Mouse (Mus musculus) CH12.LX (cell line): Measurements from ENCODE around the gene Kcnk2. TPM values are rescaled to one million over a fixed set of nuclear protein-coding genes. Genes with fewer than 3 reads are reported as not detected.

Source experiments
- DNase-seq: peaks from one replicate; pipeline ENCODE4 v3.0.0-alpha.2; 2013; ENCODE audit errors: extremely low read depth
- H3K27ac ChIP-seq: 2 replicates; pipeline ENCODE4 v1.5.1; 2012; ENCODE audit warnings: low read depth, mild to moderate bottlenecking, control low read depth, moderate library complexity; ENCODE audit not compliant: insufficient read depth
- H3K27me3 ChIP-seq: replicated peaks from 2 replicates; pipeline ENCODE3; 2012; ENCODE audit warnings: inconsistent platforms
- H3K36me3 ChIP-seq, 2 experiments: replicated peaks in 1 of 2; 2 replicates each; pipeline versions ENCODE3 to v1.6.1; 2012; ENCODE audit warnings: inconsistent platforms in 1 of 2, low read length in 1 of 2, mild to moderate bottlenecking in 1 of 2, mixed read lengths in 1 of 2, moderate library complexity in 1 of 2; ENCODE audit not compliant: control insufficient read depth in 1 of 2, insufficient read depth in 1 of 2
- H3K4me1 ChIP-seq, 2 experiments: 2 replicates each; pipeline ENCODE4 v1.6.1; 2012; ENCODE audit warnings: inconsistent platforms in 1 of 2, moderate library complexity in 1 of 2; ENCODE audit not compliant: insufficient read depth in 2 of 2, control insufficient read depth in 1 of 2
- H3K4me2 ChIP-seq: 2 replicates; pipeline ENCODE4 v1.6.1; 2012; ENCODE audit warnings: low read depth, mild to moderate bottlenecking, control low read depth; ENCODE audit not compliant: poor library complexity, insufficient read depth, severe bottlenecking
- H3K4me3 ChIP-seq, 3 experiments: fragments of 150-350 bp in 1 of 3; sonication (generic) in 1 of 3; replicated peaks in 1 of 3; 2 replicates each; pipeline versions ENCODE3 to v1.5.1; 2011 to 2012; ENCODE audit warnings: low read depth in 2 of 3, low read length in 2 of 3, mild to moderate bottlenecking in 2 of 3, moderate library complexity in 2 of 3, control low read depth in 1 of 3, improper control_type of control experiment in 1 of 3, inconsistent platforms in 1 of 3, mixed read lengths in 1 of 3; ENCODE audit not compliant: poor library complexity in 1 of 3
- H3K79me2 ChIP-seq: replicated peaks from 2 replicates; pipeline ENCODE4 v1.6.1; 2012; ENCODE audit warnings: mild to moderate bottlenecking, moderate library complexity; ENCODE audit not compliant: control insufficient read depth, poor library complexity, insufficient read depth, severe bottlenecking; ENCODE audit errors: extremely low read depth
- H3K9ac ChIP-seq: 2 replicates; pipeline ENCODE4 v1.6.1; 2012; ENCODE audit warnings: low read depth, mild to moderate bottlenecking, control low read depth, moderate library complexity; ENCODE audit not compliant: insufficient read depth
- H3K9me3 ChIP-seq: replicated peaks from 2 replicates; pipeline ENCODE3; 2012; ENCODE audit warnings: low read length, inconsistent platforms, mixed read lengths
- CHD2 ChIP-seq: IDR thresholded peaks from 2 replicates; pipeline ENCODE4 v1.6.1; 2011; ENCODE audit warnings: low read length, improper control_type of control experiment
- CTCF ChIP-seq, 2 experiments: IDR thresholded peaks in 1 of 2; conservative IDR thresholded peaks in 1 of 2; 2 replicates each; pipeline ENCODE4 v1.5.1; 2011 to 2012; ENCODE audit warnings: low read depth in 2 of 2, low read length in 2 of 2, improper control_type of control experiment in 1 of 2, inconsistent platforms in 1 of 2, mild to moderate bottlenecking in 1 of 2, moderate library complexity in 1 of 2
- EP300 ChIP-seq: IDR thresholded peaks from 2 replicates; pipeline ENCODE4 v1.6.1; 2011; ENCODE audit warnings: low read length, improper control_type of control experiment
- HCFC1 ChIP-seq: IDR thresholded peaks from 2 replicates; pipeline ENCODE4 v1.6.1; 2012; ENCODE audit warnings: low read depth, mild to moderate bottlenecking, inconsistent platforms, low read length, improper control_type of control experiment
- IRF4 ChIP-seq: IDR thresholded peaks from 2 replicates; pipeline ENCODE4 v1.6.1; 2014; ENCODE audit warnings: low read depth, mild to moderate bottlenecking, inconsistent platforms, low read length, improper control_type of control experiment
- JUN ChIP-seq: IDR thresholded peaks from 2 replicates; pipeline ENCODE4 v1.6.1; 2011; ENCODE audit warnings: low read depth, mild to moderate bottlenecking, low read length, improper control_type of control experiment, moderate library complexity; ENCODE audit not compliant: insufficient read depth
- MAFK ChIP-seq: IDR thresholded peaks from 2 replicates; pipeline ENCODE4 v1.6.1; 2011; ENCODE audit warnings: low read length, improper control_type of control experiment; ENCODE audit not compliant: insufficient replicate concordance
- MAX ChIP-seq: IDR thresholded peaks from 2 replicates; pipeline ENCODE4 v1.6.1; 2011; ENCODE audit warnings: low read length, improper control_type of control experiment
- MXI1 ChIP-seq: IDR thresholded peaks from 2 replicates; pipeline ENCODE4 v1.6.1; 2011; ENCODE audit warnings: mild to moderate bottlenecking, low read depth, low read length, improper control_type of control experiment
- POLR2A ChIP-seq: IDR thresholded peaks from 2 replicates; pipeline ENCODE4 v1.6.1; 2011; ENCODE audit warnings: low read depth, mild to moderate bottlenecking, improper control_type of control experiment, low read length
- RCOR1 ChIP-seq: conservative IDR thresholded peaks from 2 replicates; pipeline ENCODE4 v1.6.1; 2012; ENCODE audit warnings: low read depth, mild to moderate bottlenecking, inconsistent platforms, low read length, improper control_type of control experiment
- TBP ChIP-seq: conservative IDR thresholded peaks from 2 replicates; pipeline ENCODE4 v1.6.1; 2011; ENCODE audit warnings: low read depth, low read length, improper control_type of control experiment
- USF1 ChIP-seq: IDR thresholded peaks from 2 replicates; pipeline ENCODE4 v1.6.1; 2014; ENCODE audit warnings: low read depth, mild to moderate bottlenecking, inconsistent platforms, low read length, improper control_type of control experiment
- ZNF384 ChIP-seq: IDR thresholded peaks from 2 replicates; pipeline ENCODE4 v1.6.1; 2012; ENCODE audit warnings: low read depth, low read length, improper control_type of control experiment, inconsistent platforms
- dilution Hi-C: fragments of 300-500 bp; cut with MboI; formaldehyde crosslinking; loops from 2 replicates; pipeline ENCODE4 v1.14.3; 2020; ENCODE audit warnings: low sequenced_read_pairs; ENCODE audit not compliant: extremely low pct_unique_long_range_greater_than_20kb, extremely low pct_ligation_motif_present
- in situ Hi-C: fragments of 300-500 bp; cut with MboI; formaldehyde crosslinking; loops from 3 replicates; pipeline ENCODE4 v1.14.3; 2019; ENCODE audit warnings: low sequenced_read_pairs, low pct_ligation_motif_present, low pct_unique_long_range_greater_than_20kb, mixed read lengths
- polyA plus RNA-seq: library from polyadenylated mRNA; unstranded; fragments of >175 nt; gene quantifications from 2 replicates; pipeline ENCODE4 v1.2.1, GENCODE M21; 2012; ENCODE audit warnings: low read depth; ENCODE audit not compliant: insufficient read length
- total RNA-seq, 2 experiments: library from RNA; depleted of rRNA; stranded (reverse); fragments of 300-350 nt in 1 of 2; fragments of >200 nt in 1 of 2; gene quantifications; 2 replicates each; pipeline ENCODE4 v1.2.3; 2012 to 2014

Gene Kcnk2
- total and polyA plus RNA-seq, 3 experiments: 0.19 TPM; not detected in 2

GRCm38 (mm10) chr1:189349205-189349604 is 52.9 kb downstream of the Kcnk2 start:
- Histone ChIP-seq H3K4me3 (no peak overlapping the region), H3K27me3 (no peaks in the 10 kb centered on the region), H3K36me3 (no peaks in the 10 kb centered on the region), H3K9ac (no peak overlapping the region), H3K4me1 (no peaks in the 10 kb centered on the region), H3K4me2 (no peak overlapping the region), H3K27ac (no peak overlapping the region), H3K9me3 (peaks cover 8% of the 10 kb centered on the region), H3K79me2 (no peaks in the 10 kb centered on the region)
- dilution Hi-C loops (no loop called here), in situ Hi-C loops (no loop called here)
- TF ChIP-seq CTCF (conservative IDR thresholded peaks at IDR 0.05 in 1 of 2, IDR thresholded peaks at IDR 0.05 in 1 of 2; ENCODE audit: low read depth in 2 of 2, low read length in 2 of 2) (peak in 1 of 2 experiments; percentile 29; a peak in 2 of 4 replicates), EP300 (no peak)
- DNase-seq: peak; percentile 16

DNA sequence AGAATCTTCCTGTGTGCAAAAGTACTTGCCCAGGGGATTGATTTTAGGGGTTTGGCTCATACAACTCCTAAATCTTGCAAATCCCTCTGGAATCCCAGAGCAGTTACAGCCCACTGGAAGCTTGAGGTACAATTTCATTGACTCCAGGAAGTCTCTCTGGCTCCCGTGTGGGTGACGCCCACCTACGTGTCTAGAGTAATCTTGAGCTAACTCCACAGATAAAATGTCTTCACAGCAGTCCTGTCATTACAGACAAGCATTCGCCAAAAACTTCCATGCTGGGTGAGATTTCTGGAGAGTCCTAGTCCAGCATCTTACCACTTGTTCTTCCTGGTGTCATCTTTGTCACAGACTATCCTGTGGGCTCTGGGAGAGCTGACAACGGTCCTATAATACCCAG is 56.9 kb downstream of the Kcnk2 start:
- Histone ChIP-seq H3K27me3 (no peaks in the 10 kb centered on the region), H3K9me3 (peaks cover 17% of the 10 kb centered on the region), H3K4me2 (no peak overlapping the region), H3K4me1 (no peaks in the 10 kb centered on the region), H3K27ac (no peak overlapping the region), H3K4me3 (no peak overlapping the region), H3K9ac (no peak overlapping the region), H3K79me2 (no peaks in the 10 kb centered on the region), H3K36me3 (no peaks in the 10 kb centered on the region)
- TF ChIP-seq POLR2A (no peak), USF1 (no peak), RCOR1 (no peak), TBP (no peak), ZNF384 (no peak), MXI1 (no peak), IRF4 (no peak), HCFC1 (no peak), CTCF (conservative IDR thresholded peaks at IDR 0.05 in 1 of 2, IDR thresholded peaks at IDR 0.05 in 1 of 2; ENCODE audit: low read depth in 2 of 2, low read length in 2 of 2) (no peak), MAX (no peak), EP300 (no peak), CHD2 (no peak), JUN (no peak), MAFK (no peak)
- in situ Hi-C loops: no loop called here
- dilution Hi-C loops: no loop called here
- no peak for DNase-seq
